Mouse (Mus musculus): ENCODE measurements around the gene Psme2b.
"Not testable (repeated sequence)": the region's sequence is repeated elsewhere in the genome, so short reads cannot be mapped to it uniquely, and the experiment has no call there.

- TF ChIP-seq POLR2A (IDR thresholded peaks at IDR 0.05; ENCODE audit: insufficient read length, low read depth); TCF12 (IDR thresholded peaks at IDR 0.05; ENCODE audit: insufficient read depth, poor library complexity, severe bottlenecking); MAX (IDR thresholded peaks at IDR 0.05; ENCODE audit: low read depth); MYOG (IDR thresholded peaks at IDR 0.05; ENCODE audit: control insufficient read depth in 1 of 3, insufficient read depth in 1 of 3, insufficient read length in 2 of 3, low read depth in 2 of 3); POLR2AphosphoS2 (IDR thresholded peaks at IDR 0.05; ENCODE audit: insufficient read length, low read depth); TCF3 (IDR thresholded peaks at IDR 0.05; ENCODE audit: insufficient read length, low read depth); USF1 (IDR thresholded peaks at IDR 0.05; ENCODE audit: low read depth); REST (IDR thresholded peaks at IDR 0.05; ENCODE audit: insufficient read depth, insufficient read length); MYOD1 (IDR thresholded peaks at IDR 0.05; ENCODE audit: control insufficient read depth in 1 of 3, insufficient read length in 2 of 3, low read depth in 2 of 3); CEBPB (IDR thresholded peaks at IDR 0.05; ENCODE audit: insufficient read depth, poor library complexity, severe bottlenecking); E2F4 (IDR thresholded peaks at IDR 0.05; ENCODE audit: insufficient read depth): not testable (repeated sequence)
Observed at GRCm38 (mm10) chr11:48933422-48933821, 12.6 kb downstream of the Psme2b start.
